Mouse (Mus musculus) kidney, embryonic 14.5 days (tissue): ENCODE data around the gene Sgsm1. TPM values are rescaled to one million over a fixed set of nuclear protein-coding genes. Genes with fewer than 3 reads are reported as not detected.

Experiments
- ATAC-seq: fragments of 200-750 bp; cut with Nextera tagmentation; 2 replicates; pipeline ENCODE4 v1.8.0; 2017; ENCODE audit warnings: moderate number of reproducible peaks, mild to moderate bottlenecking, moderate TSS enrichment, moderate library complexity; ENCODE audit not compliant: low FRiP score, low TSS enrichment
- H3K27ac ChIP-seq: fragments of 300-500 bp; sonication (generic); 2 replicates; pipeline ENCODE4 v1.5.1; 2014; ENCODE audit warnings: low read depth, mild to moderate bottlenecking, low read length, moderate library complexity, mixed read lengths
- H3K27me3 ChIP-seq: fragments of 300-500 bp; sonication (generic); 2 replicates; pipeline ENCODE4 v1.6.1; 2014; ENCODE audit warnings: mild to moderate bottlenecking, low read length; ENCODE audit not compliant: control insufficient read depth, insufficient read depth
- H3K36me3 ChIP-seq: fragments of 300-500 bp; sonication (generic); 2 replicates; pipeline ENCODE4 v1.6.1; 2014; ENCODE audit warnings: low read length, mixed read lengths; ENCODE audit not compliant: control insufficient read depth, insufficient read depth
- H3K4me1 ChIP-seq: fragments of 300-500 bp; sonication (generic); 2 replicates; pipeline ENCODE4 v1.6.1; 2014; ENCODE audit warnings: low read length, mixed read lengths; ENCODE audit not compliant: control insufficient read depth, insufficient read depth
- H3K4me2 ChIP-seq: fragments of 300-500 bp; sonication (generic); replicated peaks from 2 replicates; pipeline ENCODE4 v1.6.1; 2014; ENCODE audit warnings: low read depth, mild to moderate bottlenecking, low read length
- H3K4me3 ChIP-seq: fragments of 300-500 bp; sonication (generic); 2 replicates; pipeline ENCODE4 v1.5.1; 2014; ENCODE audit warnings: mild to moderate bottlenecking, low read length
- H3K9ac ChIP-seq: fragments of 300-500 bp; sonication (generic); 2 replicates; pipeline ENCODE4 v1.6.1; 2014; ENCODE audit warnings: low read depth, mild to moderate bottlenecking, low read length, moderate library complexity
- H3K9me3 ChIP-seq: fragments of 300-500 bp; sonication (generic); 2 replicates; pipeline ENCODE4 v1.6.1; 2016; ENCODE audit warnings: low read length; ENCODE audit not compliant: control insufficient read depth
- WGBS: fragments of 180-500 bp; shearing (Covaris S2); extraction: QIAGEN DNeasy Blood & Tissue Kit; methylation state at CpG from one replicate; pipeline ENCODE4 v1.1.7; 2014; 5-methylcytosine and 5-hydroxymethylcytosine counted together
- polyA plus RNA-seq: library from polyadenylated mRNA; unstranded; fragments of >200 nt; fragmentation: Nextera tagmentation; extraction: Ambion mirVana; gene quantifications from 2 replicates; pipeline ENCODE4 v1.2.1, GENCODE M21; 2014

The Sgsm1 gene
- polyA plus RNA-seq, 1 experiment from 2014 or later, result 5.0 TPM

GRCm38 (mm10) chr5:113304527-113304926 lies 6.1 kb downstream of the Sgsm1 start:
- H3K4me3 ChIP-seq, result no peak overlapping the region
- no peaks in the 10 kb centered on the region for H3K9me3 ChIP-seq
- no peak overlapping the region for H3K4me2 ChIP-seq
- H3K36me3 ChIP-seq, result no peaks in the 10 kb centered on the region
- 91% methylated on average over 5 of the region's 5 CpGs for WGBS
- no peak for ATAC-seq
- peaks cover 13% of the 10 kb centered on the region for H3K27me3 ChIP-seq
- no peak overlapping the region for H3K27ac ChIP-seq
- H3K4me1 ChIP-seq, result peaks cover 12% of the 10 kb centered on the region
- H3K9ac ChIP-seq, result no peak overlapping the region

DNA sequence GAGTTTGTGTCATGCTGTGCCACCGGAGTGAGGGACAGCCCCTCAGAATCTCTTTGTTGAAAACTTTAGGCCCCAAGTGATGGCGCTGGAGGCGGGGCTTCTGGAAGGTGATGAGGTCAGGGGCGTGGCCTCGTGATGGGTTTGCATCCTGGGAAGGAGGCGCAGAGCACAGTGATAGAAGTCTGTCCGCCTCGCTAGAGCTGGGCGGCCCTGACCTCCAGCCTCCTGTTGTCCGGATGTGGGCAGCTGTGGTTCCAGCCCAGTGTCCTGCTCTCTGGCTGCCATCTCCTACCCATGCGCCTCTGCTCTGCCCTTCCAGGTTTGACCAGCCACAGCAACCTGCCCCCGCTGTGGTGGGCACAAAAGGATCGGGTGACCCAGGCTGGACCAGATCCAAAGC lies 8.7 kb downstream of the Sgsm1 start:
- H3K9me3 ChIP-seq, result no peaks in the 10 kb centered on the region
- no peaks in the 10 kb centered on the region for H3K36me3 ChIP-seq
- WGBS, result 23% methylated on average over 13 of the region's 13 CpGs
- no peak overlapping the region for H3K27ac ChIP-seq
- H3K4me1 ChIP-seq, result peaks cover 4% of the 10 kb centered on the region
- H3K4me2 ChIP-seq, result no peak overlapping the region
- no peak overlapping the region for H3K4me3 ChIP-seq
- H3K27me3 ChIP-seq, result peaks cover 4% of the 10 kb centered on the region
- no peak overlapping the region for H3K9ac ChIP-seq
- no peak for ATAC-seq

GRCm38 (mm10) chr5:113300148-113300889 lies 10.3 kb downstream of the Sgsm1 start:
- no peaks in the 10 kb centered on the region for H3K36me3 ChIP-seq
- no peaks in the 10 kb centered on the region for H3K9me3 ChIP-seq
- peaks cover 4% of the 10 kb centered on the region for H3K27me3 ChIP-seq
- H3K4me2 ChIP-seq, result no peak overlapping the region
- 0 out of 2 replicates have a peak overlapping the region, but pooled peaks have one; percentile 62 for H3K27ac ChIP-seq
- H3K4me3 ChIP-seq, result no peak overlapping the region
- H3K4me1 ChIP-seq, result no peaks in the 10 kb centered on the region
- WGBS, result 68% methylated on average over 22 of the region's 22 CpGs
- ATAC-seq, result no peak
- no peak overlapping the region for H3K9ac ChIP-seq

DNA sequence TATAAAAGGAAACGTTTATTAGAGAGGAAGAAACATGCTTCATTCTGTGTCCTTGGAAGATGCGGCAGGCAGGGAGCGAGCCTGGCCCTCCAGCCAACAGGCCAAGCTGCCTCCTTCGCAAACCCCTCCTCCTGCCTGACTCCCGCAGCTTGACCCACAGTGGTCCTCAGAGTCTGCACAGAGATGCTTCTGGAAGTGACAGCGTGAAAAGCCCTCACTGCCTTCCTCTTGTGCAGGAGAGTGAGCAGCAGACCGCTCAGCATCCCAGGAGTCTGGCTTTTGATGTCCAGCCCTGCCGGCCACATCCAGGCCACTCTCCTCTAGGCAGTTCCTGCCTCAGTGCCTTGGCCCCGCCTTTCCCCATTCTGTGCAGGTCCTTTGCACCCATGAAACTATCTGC lies 11.2 kb downstream of the Sgsm1 start:
- ATAC-seq, result no peak
- Histone ChIP-seq H3K9me3 (no peaks in the 10 kb centered on the region), H3K27ac (no peak overlapping the region), H3K4me2 (no peak overlapping the region), H3K9ac (no peak overlapping the region), H3K4me1 (no peaks in the 10 kb centered on the region), H3K4me3 (no peak overlapping the region), H3K27me3 (peaks cover 4% of the 10 kb centered on the region), H3K36me3 (no peaks in the 10 kb centered on the region)
- WGBS, result 41% methylated on average over 9 of the region's 9 CpGs

DNA sequence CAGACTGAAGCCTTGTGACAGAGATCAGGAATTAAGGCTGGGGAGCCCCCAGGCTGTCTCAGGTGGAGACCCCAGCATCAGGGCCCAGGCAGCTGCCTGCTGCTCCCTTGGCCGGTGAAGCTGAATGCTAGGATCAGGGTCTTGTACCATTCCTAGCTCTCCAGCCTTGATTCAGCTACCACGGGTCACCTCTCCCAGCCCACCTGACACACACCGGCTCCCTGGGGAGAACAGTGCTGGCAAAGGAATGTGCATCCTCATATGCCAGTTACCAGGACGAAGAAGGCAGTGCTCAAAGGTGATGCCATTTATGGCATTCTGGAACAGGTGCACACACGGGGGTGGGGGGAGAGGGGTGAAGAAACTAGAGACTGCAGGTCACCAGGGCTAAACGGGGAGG lies 11.8 kb downstream of the Sgsm1 start:
- WGBS, result 64% methylated on average over 6 of the region's 6 CpGs
- no peak for ATAC-seq

GRCm38 (mm10) chr5:113298040-113298439 lies 12.5 kb downstream of the Sgsm1 start:
- no peak overlapping the region for H3K9ac ChIP-seq
- 16% methylated on average over 12 of the region's 12 CpGs for WGBS

More for the DNA sequence above, 11.8 kb downstream of the Sgsm1 start:
- Histone ChIP-seq H3K4me3 (no peak overlapping the region), H3K27me3 (peaks cover 4% of the 10 kb centered on the region), H3K9me3 (no peaks in the 10 kb centered on the region), H3K4me2 (no peak overlapping the region), H3K9ac (no peak overlapping the region), H3K27ac (no peak overlapping the region), H3K36me3 (no peaks in the 10 kb centered on the region), H3K4me1 (no peaks in the 10 kb centered on the region)

DNA sequence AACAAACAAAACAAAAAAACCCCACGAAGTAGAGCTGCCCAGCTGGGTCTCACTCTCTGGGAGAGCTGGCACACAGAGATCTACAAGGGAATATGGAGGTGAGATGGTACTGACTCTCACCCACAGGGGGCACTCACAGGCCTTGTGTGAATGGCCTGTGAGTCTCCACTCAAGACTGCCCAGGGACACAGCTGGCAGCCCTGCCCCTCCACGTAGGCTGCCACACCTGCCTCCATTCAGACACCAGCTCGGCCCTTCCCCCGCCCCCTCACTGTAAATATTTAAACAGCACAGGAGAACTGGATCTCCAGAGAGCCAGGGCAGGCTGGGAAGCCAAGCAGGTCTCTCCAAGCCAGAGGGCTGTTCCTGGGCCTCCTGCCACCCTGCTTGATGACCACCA lies 14.8 kb downstream of the Sgsm1 start:
- H3K27me3 ChIP-seq, result peaks cover 4% of the 10 kb centered on the region
- H3K4me1 ChIP-seq, result no peaks in the 10 kb centered on the region
- 42% methylated on average over 4 of the region's 4 CpGs for WGBS
- no peaks in the 10 kb centered on the region for H3K36me3 ChIP-seq
- H3K9ac ChIP-seq, result no peak overlapping the region
- ATAC-seq, result peak; percentile 50; the same call in 1 of the 2 replicates
- H3K27ac ChIP-seq, result peak overlapping the region; percentile 56; the same call in 1 of the 2 replicates
- H3K4me3 ChIP-seq, result no peak overlapping the region
- no peaks in the 10 kb centered on the region for H3K9me3 ChIP-seq
- no peak overlapping the region for H3K4me2 ChIP-seq

More at GRCm38 (mm10) chr5:113298040-113298439, 12.5 kb downstream of the Sgsm1 start:
- no peaks in the 10 kb centered on the region for H3K36me3 ChIP-seq
- peak overlapping the region; percentile 12; the same call in 1 of the 2 replicates for H3K4me2 ChIP-seq
- peaks cover 4% of the 10 kb centered on the region for H3K27me3 ChIP-seq
- no peaks in the 10 kb centered on the region for H3K4me1 ChIP-seq
- H3K4me3 ChIP-seq, result no peak overlapping the region
- H3K27ac ChIP-seq, result no peak overlapping the region
- H3K9me3 ChIP-seq, result no peaks in the 10 kb centered on the region
- ATAC-seq, result no peak

DNA sequence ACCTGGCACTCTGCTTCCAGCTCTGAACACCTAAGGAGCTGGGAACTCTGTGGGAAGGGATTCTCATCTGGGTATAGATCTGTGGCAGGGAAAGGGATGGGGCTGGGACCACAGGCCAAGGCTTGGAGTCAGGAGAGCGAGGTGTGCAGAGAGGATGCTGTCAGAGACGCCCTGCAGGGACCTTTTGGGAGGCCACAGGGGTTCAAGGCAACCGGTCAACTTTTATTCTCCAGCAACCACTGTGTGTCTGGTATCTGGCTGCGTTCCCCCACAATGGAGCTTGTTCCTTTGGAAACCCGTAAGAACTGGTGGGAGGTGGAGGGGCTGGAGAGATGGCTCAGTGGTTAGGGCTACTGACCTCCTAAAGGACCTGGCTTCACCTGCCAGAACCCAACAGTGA lies 16.0 kb downstream of the Sgsm1 start:
- 87% methylated on average over 5 of the region's 5 CpGs for WGBS
- no peaks in the 10 kb centered on the region for H3K9me3 ChIP-seq
- no peak for ATAC-seq
- H3K27me3 ChIP-seq, result peaks cover 12% of the 10 kb centered on the region
- H3K27ac ChIP-seq, result no peak overlapping the region
- H3K36me3 ChIP-seq, result no peaks in the 10 kb centered on the region
- H3K4me3 ChIP-seq, result no peak overlapping the region
- no peak overlapping the region for H3K4me2 ChIP-seq
- no peak overlapping the region for H3K9ac ChIP-seq
- no peaks in the 10 kb centered on the region for H3K4me1 ChIP-seq

GRCm38 (mm10) chr5:113293446-113293845 lies 17.1 kb downstream of the Sgsm1 start:
- WGBS, result 80% methylated on average over 4 of the region's 4 CpGs
- Histone ChIP-seq H3K9me3 (no peaks in the 10 kb centered on the region), H3K9ac (no peak overlapping the region), H3K4me1 (no peaks in the 10 kb centered on the region), H3K4me3 (no peak overlapping the region), H3K27ac (no peak overlapping the region), H3K36me3 (no peaks in the 10 kb centered on the region), H3K4me2 (no peak overlapping the region), H3K27me3 (peaks cover 19% of the 10 kb centered on the region)
- ATAC-seq, result no peak
